Mouse (Mus musculus) liver (tissue): ENCODE data around the gene Cnih4.

ENCODE experiments used
- DNase-seq: peaks from one replicate; pipeline ENCODE4 v3.0.0-alpha.2; 2020; ENCODE audit warnings: mixed read lengths

The Cnih4 gene

DNA sequence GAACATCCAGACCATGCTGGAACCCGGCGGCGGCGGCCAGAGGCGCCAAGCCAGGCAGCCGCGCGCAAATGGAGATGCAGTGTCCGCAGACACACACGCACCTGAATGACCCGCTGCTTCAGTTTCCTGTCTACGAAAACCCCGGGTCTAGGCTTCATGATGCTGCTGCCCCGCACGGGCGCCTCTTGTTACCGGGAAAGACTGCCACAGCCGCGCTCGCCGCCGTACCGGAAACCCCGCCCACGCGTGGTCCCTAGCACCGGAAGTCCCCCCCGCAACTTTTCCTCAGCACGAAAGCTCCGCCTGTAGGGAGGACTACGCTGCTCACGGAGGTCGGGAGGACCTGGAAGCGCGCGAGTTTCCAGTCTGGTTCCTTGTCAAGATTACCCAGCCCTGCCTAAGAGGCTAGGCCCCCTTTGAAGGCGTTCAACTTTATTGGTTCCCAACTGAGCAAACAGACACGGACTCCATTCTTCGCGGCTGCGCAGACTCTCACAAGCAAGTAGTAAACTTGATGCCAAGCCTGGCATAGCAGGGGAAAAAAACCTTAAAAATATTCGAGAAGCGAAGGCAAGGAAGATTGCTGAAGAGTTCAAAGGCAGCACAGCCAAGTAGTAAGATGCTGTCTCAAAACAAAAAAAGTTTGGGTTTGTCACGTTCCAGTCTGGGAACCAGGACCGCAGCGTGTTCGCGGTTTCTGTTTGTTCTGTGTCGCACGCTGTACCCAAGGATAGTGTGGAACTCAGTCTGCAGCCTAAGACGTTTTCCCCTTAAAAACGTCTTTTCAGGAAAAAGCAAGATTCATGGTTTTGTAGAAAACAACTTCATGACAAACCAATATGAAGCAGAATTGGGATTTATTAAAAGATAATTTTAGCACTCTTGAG lies at the start of gene Cnih4, which contains the start of gene Nvl:
TSS of gene Cnih4 (plus strand) at position 744 of the 887 bp plus-strand sequence.
TSS of gene Nvl (minus strand) at position 255 of the 887 bp plus-strand sequence.
- DNase-seq: peak; percentile 94

DNA sequence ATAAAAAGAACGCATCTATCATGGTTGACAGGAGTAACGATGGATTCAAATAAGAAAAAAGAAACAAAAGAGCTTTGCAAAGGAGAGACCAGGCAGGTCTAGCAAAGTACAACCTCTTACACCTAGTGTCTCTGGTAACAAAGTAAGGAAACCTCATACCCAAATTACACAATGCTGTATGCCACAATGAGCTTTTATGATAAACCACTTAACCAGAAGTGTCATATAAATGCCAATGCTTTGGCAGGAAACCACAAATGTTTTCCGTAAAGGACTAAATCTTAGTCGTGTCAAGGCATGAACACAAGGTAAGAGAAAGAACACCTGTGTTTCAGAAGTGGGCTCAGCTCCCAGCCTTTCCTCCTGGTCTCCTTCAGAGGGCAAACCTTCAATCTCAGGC lies 27.4 kb upstream of the Cnih4 start:
- no peak for DNase-seq

DNA sequence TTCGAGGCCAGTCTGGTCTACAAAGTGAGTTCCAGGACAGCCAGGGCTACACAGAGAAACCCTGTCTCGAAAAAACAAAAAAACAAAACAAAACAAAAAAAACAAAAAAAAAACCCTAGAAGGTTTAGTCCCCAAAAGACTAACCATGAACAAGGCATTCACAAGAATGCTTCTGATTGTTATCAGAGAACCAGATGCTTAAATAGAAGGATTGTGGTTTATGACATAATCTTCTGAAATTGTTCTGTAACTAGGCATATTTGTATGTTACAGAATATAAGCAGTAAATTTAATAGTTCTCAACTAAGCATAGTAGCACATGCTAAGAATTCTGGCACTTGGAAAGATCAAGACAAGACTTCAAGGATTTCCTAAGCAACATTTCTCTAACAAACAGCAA lies 20.3 kb upstream of the Cnih4 start:
- DNase-seq: no peak

DNA sequence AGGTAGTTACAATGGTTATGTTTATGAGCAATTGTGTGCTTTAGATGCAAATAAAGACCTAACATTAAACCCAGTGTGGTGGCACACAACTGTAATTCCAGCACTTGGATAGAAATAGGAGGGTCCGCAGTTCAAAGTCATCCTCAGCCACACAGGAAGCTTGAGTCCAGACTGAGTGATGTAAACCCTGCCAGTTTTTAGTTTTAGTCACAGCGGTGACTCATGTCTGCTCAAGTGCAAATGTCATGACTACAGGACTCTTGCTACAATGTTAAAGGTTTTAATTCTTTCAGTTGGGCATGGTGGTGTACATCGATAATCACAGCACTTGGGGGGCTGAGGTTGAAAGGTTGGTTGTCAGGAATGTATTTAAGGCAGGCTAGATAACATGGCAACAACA lies 18.6 kb upstream of the Cnih4 start:
- DNase-seq: no peak

DNA sequence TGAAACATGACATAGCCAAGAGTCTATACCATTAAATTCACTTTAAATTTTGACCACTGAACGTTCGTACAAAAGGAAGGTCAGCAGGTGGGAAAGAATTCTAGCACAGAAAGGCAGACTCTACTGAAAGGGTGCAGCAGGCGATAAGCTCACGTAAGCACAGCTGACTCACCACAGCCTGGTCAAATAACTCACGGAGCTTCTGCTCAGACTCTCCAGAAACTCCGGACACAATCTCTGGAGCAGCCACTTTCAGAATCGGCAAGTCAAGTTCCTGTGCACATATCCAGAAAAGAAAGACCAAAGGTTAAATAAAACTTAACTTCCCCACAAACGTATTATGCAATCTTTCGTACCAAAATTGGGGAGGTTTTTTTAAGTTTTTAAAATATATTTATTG lies 17.7 kb upstream of the Cnih4 start:
- no peak for DNase-seq

DNA sequence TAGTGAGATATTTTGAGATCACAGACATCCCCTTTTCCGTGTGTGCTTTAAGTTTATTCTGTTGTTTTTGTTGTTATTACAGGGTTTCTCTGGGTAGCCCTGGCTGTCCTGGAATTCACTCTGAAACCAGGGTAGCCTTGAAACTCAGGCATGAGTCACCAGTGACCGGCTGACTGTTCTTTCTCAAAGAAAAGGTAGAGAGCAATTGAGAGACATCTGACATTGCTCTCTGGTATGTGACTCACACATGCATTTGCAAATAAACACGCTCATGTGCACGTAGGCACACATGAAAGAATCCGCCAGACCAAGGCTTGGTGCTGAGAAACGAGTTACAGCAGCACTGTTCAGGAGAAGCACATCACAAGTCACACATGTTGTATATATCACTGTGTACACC lies 12.6 kb upstream of the Cnih4 start:
- DNase-seq: no peak

DNA sequence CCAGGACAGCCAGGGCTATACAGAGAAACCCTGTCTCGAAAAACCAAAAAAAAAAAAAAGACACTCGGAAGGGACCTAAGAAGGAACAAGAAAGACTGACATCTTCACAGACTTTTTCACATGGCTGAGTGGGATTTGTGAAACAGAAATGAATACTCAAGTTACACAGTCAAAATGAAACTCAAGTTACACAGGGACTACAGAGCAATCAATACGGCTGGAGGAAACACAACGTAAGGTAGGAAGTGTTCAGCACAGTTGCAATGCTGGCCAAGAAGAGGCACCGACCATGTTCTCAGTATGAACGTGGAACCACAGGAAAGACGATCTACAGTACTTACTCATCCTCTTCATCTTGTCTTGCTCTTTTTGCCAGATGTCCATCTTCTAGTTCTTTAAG lies 5.8 kb upstream of the Cnih4 start:
- DNase-seq: no peak

DNA sequence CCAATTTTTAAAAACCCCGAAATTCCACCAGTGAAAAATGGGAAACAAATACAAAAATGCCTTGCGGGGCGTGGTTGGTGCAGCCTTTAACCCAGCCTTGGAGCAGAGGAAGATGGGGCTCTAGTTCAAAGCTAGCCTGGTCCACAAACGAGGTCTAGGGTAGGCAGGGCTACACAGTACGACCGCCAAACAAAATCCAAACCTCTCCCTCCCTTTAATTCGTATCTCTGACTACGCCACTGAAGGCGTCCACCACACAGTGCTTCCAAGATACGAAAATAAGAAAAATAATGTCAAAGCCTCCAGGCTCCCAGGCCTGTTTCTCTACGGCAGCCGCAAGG lies 914 bp upstream of the Cnih4 start:
- DNase-seq: no peak

DNA sequence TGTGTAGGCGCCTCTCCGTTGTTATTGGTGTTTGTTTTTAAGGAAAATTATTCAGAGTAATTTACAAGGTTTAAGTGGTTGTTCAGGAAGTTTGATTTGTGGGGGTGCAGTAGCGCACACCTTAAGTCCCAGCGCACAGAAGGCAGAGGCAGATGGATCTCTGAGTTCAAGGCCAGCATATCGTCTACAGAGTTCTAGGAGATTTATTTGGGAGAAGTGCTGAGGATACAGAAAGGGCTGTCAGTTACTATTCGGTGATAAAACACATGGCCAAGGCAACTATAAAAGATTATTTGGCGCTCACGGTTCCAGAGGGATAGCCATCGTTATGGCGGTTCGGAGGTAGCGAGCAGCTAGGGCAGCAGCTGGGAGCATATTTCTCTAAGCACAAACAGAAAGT lies 473 bp downstream of the Cnih4 start:
- peak; percentile 18 for DNase-seq

DNA sequence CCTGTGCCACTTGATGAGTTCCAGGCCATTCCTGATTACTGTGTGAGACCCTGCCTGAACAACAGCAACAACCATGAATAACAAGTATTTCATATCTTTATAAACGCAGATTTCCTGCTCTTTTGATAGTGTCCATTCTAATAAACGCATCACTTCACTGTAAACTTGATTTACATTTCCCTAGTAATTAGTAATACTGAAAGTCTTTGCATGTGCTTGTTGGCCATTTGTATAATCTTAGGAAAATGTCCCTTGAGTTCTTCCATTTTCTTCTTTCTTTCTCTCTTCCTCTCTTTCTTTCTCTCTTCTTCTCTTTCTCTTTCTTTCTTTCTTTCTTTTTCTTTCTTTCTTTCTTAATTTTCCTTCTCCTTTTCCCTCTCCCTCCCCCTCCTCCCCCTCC lies 1.7 kb downstream of the Cnih4 start:
- DNase-seq: no peak

DNA sequence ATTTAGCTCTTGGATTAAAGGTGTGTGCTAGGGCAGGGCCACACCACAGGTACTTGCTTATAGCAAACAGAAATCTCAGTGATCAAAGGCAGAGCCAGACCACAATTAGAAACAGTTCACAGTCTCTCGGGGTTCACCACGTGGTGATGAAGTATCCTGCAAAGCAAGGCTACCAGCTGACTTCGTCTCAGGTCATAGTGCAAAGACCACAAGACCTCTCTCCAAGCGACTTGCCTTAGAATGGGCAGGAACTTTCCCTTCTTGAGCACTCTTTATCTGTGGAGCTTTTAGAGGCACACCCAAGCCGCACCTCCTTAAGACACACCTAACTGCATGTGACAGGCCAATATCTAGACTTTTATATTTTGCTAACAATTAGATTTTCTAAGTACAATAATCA lies 4.0 kb downstream of the Cnih4 start:
- DNase-seq: peak; percentile 55

DNA sequence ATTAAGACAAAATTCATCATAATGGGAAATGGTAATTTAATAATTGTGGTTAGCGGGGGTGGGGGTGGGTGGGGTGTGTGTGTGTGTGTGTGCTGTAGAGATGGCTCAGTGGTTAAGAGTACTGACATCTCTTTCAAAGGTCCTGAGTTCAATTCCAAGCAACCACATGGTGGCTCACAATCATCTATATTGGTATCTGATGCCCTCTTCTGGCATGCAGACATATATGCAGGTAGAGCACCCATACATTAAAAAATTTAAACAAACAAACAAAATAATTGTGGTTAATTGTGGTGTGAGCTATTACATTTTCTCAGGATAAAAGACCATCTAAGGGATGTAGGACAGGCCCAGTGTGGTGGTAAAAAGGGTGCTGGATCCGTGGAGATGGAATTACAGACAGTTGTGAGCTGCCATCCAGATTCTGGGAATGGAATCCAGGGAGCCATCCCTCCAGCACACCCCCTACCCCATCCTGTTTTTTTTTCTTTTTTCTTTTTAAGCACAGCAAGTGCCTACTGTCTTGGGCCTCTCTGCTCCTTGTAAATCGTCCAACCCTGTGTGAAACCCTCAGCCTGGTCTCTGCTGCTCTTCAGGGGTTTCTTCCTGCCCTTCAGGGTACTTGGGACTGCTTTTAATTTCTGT lies 5.0 kb downstream of the Cnih4 start:
- DNase-seq: no peak

DNA sequence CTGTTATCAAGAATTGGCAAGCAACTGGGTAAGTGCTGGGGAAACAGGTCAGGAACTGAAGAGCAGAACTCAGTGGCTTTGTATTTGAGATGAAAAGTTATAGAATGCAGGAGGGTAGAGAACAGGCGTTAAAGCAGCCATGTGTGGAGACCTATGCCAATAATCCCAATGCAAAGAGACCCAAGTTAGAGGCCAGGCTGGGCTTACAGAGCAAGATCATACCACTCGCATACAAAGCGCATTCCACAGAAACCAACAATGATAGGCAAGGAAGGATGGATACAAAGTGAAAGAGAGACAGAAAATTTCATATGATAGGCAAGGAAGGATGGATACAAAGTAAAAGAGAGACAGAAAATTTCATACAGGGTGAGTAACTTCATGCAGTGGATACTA lies 5.9 kb downstream of the Cnih4 start:
- DNase-seq: no peak

DNA sequence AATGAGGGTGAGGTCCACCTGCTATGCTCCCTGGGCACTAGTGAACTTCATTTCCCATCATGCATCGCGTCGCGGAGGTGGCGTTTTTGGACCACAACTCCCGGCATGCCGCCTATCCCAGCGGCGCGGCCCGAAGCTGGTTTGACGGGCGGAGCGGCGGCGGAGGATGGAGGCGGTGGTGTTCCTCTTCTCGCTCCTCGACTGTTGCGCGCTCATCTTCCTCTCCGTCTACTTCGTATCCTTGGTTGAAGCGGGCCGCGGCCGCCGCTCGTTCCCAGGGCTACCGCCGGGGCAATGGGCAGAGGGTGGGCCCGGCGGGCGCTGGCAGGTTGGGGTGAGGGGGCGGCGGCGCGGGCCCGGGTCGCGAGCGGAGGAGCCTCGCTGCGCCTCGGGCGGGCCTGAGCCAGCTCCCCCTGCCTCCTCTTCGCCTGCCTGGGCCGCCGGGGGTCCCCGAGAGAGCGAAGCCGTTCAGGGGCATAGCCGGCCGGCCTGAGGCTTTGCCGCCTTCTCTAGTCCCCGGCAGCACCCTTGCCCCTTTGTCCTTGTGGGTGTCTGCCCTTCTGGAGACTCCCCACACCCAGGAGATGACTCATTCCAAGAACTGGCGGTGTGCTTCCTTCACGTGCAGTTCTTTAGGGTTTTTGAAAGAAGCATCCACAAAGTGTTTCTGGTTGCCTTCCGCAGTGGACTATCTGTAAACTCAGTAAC lies 6.5 kb downstream of the Cnih4 start:
- peak; percentile 94 for DNase-seq

DNA sequence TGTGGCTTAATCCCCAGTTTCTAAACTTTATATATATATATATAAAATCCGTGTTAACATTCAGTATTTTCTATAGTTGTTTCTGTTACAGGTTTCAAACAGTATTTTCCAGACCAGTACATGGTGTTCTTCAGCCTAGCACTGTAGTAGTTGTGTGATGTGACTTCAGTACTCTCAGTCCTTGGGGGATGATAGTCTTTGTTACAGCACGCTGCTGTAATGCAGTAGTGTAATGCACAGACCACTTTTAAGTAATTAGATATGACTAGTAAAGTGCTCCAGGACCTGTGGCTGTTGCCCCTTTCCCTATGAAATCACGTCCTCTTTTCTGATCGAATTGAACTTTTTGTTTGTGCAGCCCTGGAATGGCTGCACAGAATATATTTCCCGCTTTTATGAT lies 7.0 kb downstream of the Cnih4 start:
- no peak for DNase-seq

DNA sequence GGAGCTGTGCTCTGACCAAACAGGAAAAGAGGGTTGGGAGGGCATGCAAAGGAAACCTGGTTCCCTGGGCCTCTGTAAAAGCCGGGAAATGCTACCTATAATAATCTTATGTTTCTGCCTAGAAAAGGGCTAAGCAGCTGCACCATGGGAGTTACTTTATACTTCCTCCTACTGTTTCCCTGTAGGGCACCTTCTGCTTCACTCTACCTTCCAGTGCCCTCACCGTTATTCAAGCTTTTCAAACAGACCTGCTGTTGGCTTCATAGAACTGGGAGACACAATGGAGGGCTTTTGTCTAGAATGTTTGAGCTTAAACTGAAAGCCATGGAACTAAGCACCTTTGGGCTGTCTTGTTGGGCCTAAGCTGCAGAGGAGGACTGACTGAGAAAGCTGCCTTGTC lies 23.3 kb downstream of the Cnih4 start:
- DNase-seq: no peak

DNA sequence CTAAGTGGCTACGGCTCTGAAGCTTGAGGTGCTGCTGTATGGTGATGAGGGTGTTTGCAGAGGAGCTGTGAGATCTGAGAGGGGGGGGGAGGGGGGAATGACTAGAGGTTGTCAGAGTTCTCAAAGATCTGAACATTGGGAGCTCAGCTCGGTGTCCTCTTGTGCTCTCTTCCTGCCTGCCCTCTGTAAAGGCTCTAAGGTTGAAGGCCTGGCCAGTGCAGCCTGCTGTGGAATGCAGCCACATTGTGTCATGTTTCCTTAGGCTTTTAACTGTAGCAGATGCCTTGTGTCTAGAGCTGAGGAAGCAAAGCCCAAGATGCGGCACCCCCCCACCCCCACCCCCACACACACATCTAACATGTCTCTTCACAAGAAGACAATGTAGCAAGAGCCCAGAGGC lies 23.9 kb downstream of the Cnih4 start:
- DNase-seq: no peak

DNA sequence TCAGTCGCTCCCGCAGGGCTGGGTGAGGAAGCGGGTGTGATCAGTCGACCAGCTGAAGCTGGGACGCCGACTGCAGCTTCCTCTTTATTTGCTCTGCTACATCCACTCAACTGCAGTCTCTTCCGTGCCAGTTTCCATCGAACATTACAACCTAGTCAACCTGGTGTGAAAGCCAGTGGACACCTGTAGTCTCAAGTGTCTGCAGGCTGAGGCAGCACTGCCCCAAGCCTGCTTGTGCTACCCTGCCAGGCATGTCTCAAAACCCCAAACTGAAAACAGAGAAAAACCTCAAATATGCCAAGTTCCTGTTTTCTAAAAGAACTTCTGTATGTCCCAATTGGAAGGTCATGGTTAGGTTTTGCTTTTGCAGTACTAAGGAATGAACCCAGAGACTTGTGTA lies 25.7 kb downstream of the Cnih4 start:
- DNase-seq: no peak

DNA sequence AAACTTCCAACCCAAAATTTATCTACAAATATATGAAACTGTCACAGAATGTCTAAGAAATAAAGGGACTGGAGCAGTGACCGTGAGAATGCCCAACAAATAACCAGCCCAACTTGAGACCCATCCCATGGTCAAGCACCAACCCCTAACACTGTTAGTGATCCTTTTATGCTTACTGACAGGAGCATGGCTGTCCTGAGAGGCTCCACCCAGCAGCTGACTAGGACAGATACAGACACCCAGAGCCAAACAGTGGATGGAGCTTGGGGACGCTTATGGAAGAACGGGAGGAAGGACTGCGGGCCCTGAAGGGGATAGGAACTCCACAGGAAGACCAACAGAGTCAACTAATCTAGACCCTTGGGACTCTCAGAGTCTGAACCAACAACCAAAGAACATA lies 44.4 kb downstream of the Cnih4 start:
- DNase-seq: peak; percentile 33

DNA sequence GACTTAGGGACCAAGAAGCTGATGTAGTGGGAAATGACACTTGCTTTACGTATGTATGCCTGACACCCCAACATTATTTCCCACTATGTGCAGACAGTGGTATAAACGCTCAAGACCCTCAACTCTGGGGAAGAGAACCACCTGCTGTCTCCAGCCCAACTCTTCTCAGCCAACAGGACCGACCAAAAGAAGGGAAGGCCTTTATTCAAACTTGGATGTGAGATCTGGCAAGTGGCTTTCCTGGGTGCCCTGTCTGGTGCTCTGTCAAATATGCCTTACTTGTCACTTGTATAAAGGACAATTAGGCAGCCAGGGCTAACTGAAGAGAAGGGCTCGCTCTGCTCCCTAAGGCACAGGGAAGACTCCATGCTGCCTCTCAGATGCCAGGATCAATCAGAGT lies 55.0 kb downstream of the Cnih4 start:
- DNase-seq: no peak

DNA sequence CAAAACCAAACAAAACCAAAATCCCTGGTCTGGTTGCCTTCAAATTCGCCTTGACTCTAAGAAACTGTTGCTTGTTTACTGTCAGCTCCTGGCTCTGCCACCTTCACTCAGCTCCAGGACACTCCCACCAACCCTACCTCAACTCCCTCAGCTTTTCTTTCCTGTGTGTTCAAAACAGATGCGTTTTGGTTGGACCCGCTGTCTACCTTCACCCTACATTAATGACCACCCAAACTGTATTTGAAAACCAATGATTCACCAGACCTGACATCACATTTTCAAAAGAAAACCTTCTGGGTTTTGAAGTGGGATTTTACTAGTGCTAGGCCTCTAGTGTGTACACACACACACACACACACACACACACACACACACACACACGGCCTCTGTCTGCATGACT lies 65.7 kb downstream of the Cnih4 start:
- DNase-seq: no peak

DNA sequence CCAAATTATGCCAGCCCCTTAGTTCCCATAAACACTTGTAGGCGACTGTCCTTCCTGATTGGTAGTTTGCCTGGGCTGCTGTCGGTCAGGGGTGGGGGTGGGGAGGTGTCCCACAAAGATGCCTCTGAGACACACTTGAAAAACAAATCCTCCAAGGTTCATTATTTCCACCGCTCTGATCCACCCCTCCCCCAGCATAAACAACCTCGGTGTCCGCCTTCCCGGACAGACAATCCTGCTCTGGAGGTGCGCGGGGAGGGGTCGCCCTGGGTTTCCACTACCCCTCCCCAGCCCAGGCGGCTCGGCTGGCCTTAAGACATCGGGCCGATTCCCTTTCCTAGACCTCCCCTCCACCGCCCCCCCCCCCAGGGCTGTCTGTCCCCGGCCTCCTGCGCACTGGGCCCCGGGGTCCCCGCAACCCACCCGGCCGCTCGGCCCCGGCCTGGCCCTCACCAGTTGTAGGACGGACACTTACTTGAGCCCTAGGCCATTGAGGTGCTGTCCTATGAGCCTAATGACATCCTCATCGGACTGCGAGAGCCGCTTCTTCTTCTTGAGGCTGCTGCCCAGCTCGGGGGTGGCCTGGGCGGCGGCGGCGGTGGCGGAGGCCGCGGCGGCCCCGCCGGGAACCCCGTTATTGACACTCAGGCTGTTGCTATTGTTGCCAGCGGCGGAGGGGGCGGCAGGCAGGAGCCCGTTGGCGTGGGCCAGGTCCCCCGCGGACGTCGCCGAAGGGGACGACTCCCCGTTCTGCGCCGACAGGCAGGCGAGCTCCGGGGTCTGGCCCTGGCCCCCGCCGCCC lies 66.3 kb downstream of the Cnih4 start:
- DNase-seq: peak; percentile 77

DNA sequence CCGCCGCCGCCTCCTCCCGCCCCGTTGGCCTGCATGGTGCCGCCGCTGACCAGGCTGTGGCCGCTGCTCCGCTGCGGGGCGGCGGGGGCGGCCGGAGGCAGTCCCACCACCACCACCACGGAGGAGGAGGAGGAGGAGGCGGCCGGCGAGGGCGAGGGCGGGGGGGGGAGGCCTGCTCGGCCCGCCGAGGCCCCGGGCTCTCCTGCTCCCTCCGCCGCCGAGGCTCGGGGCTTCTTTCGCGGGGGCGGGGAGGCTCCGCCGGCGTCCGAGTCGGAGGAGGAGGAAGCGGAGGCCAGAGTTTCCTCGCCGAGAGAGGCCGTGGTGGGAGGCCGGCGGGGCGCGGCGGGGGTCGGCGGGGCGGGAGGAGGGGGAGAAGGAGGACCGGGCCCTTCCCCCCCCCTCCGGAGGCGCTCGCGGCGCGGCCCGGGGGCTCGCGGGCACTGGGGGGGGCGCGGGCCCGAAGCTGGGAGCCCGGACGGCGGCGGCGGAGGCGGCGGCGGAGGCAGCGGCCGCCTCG lies 67.0 kb downstream of the Cnih4 start:
- peak; percentile 48 for DNase-seq
